Mouse (Mus musculus): Measurements from ENCODE around the gene Tmem106a. TPM values are rescaled to one million over a fixed set of nuclear protein-coding genes. Genes with fewer than 3 reads are reported as not detected.
"Not testable (repeated sequence)": the region's sequence is repeated elsewhere in the genome, so short reads cannot be mapped to it uniquely, and the experiment has no call there.

Gene Tmem106a
- total RNA-seq, 1 experiment, result 5.8 TPM

DNA sequence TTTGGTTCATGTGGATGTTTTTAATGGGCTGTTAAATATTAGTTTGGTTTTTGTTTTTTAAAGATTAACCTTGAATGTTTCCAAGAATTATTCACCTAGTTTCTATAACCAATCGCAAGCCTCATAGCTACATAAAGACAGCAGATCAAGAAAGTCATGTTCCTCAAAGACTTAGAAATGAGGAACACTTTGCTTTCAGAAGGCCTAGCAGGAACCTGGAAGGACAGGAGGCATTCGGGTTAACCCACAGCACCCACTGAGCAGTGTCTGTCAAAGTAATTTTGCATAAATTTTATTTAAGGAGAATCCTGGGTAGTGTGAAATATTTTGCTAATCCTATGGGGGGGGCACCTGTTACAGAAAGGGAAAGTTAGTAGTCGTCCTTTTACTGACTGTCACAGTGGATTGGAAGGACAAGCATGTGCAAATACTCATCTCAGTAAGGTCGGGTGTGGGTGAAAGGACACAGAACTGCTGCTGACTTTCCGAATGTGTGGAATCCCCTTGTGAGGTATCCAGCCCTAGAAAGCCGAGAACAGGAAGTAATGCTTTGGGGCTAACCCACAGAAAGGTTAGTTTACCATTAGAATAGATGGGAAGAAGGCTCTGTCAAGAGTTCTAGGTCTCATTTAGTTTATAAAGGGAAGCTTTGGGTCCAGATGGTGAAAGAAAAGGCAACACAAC is 819 bp upstream of the Tmem106a start:
- no peak for DNase-seq (ENCODE audit: low read depth, low spot score)
- Histone ChIP-seq H3K4me1 (ENCODE audit: control insufficient read depth in 2 of 2, insufficient read depth in 2 of 2, low read length in 2 of 2, poor library complexity in 1 of 2) (peaks cover 0 to 6% of the 10 kb centered on the region in 2 experiments; a peak in 2 of 4 replicates), H3K36me3 (ENCODE audit: control insufficient read depth, insufficient read depth, low read length, poor library complexity, severe bottlenecking) (peaks cover 19% of the 10 kb centered on the region), H3K9me3 (ENCODE audit: control insufficient read depth, insufficient read depth, low read depth, low read length) (no peaks in the 10 kb centered on the region), H3K4me3 (ENCODE audit: insufficient read depth in 1 of 2, low read depth in 1 of 2, low read length in 2 of 2, poor library complexity in 1 of 2, severe bottlenecking in 1 of 2) (peak overlapping the region in 1 of 2 experiments; percentile 36; a peak in 1 of 4 replicates), H3K9ac (ENCODE audit: insufficient read depth, low read depth, low read length, poor library complexity, severe bottlenecking) (no peak overlapping the region), H3K27ac (ENCODE audit: insufficient read depth, low read depth, low read length, poor library complexity, severe bottlenecking) (no peak overlapping the region; the same call in 1 of the 2 replicates)
- in situ Hi-C loops (cut with MboI; ENCODE audit: low sequenced_read_pairs in 2 of 2, unreplicated experiment in 2 of 2), result no loop called here
- TF ChIP-seq ZNF384 (IDR thresholded peaks at IDR 0.05; ENCODE audit: low read depth, low read length) (no peak), MAFK (IDR thresholded peaks at IDR 0.05; ENCODE audit: insufficient read depth, low read depth, low read length) (no peak), HCFC1 (IDR thresholded peaks at IDR 0.05; ENCODE audit: borderline replicate concordance, insufficient read depth, low read length) (no peak), ZC3H11A (IDR thresholded peaks at IDR 0.05; ENCODE audit: borderline replicate concordance, low read depth, low read length) (no peak)

GRCm38 (mm10) chr11:101583205-101583604 is 1.2 kb downstream of the Tmem106a start:
- no peak overlapping the region for H3K9ac ChIP-seq (ENCODE audit: insufficient read depth, low read depth, low read length, poor library complexity, severe bottlenecking)
- in situ Hi-C loops (cut with MboI; ENCODE audit: low sequenced_read_pairs in 2 of 2, unreplicated experiment in 2 of 2), result no loop called here
- no peak overlapping the region; the same call in 1 of the 2 replicates for H3K27ac ChIP-seq (ENCODE audit: insufficient read depth, low read depth, low read length, poor library complexity, severe bottlenecking)
- H3K9me3 ChIP-seq (ENCODE audit: control insufficient read depth, insufficient read depth, low read depth, low read length), result no peaks in the 10 kb centered on the region
- H3K4me3 ChIP-seq (ENCODE audit: insufficient read depth in 1 of 2, low read depth in 1 of 2, low read length in 2 of 2, poor library complexity in 1 of 2, severe bottlenecking in 1 of 2), result no peak overlapping the region
- H3K4me1 ChIP-seq (ENCODE audit: control insufficient read depth in 2 of 2, insufficient read depth in 2 of 2, low read length in 2 of 2, poor library complexity in 1 of 2), result peaks cover 0 to 6% of the 10 kb centered on the region in 2 experiments; a peak in 2 of 4 replicates
- TF ChIP-seq MAFK (IDR thresholded peaks at IDR 0.05; ENCODE audit: insufficient read depth, low read depth, low read length), result no peak
- TF ChIP-seq CHD2 (IDR thresholded peaks at IDR 0.05; ENCODE audit: low read depth, low read length), result no peak
- TF ChIP-seq HCFC1 (IDR thresholded peaks at IDR 0.05; ENCODE audit: borderline replicate concordance, insufficient read depth, low read length), result no peak
- no peak for TF ChIP-seq ZC3H11A (IDR thresholded peaks at IDR 0.05; ENCODE audit: borderline replicate concordance, low read depth, low read length)
- no peak for TF ChIP-seq ZNF384 (IDR thresholded peaks at IDR 0.05; ENCODE audit: low read depth, low read length)
- peaks cover 14% of the 10 kb centered on the region; the same call in 1 of the 2 replicates for H3K36me3 ChIP-seq (ENCODE audit: control insufficient read depth, insufficient read depth, low read length, poor library complexity, severe bottlenecking)
- no peak for DNase-seq (ENCODE audit: low read depth, low spot score)

GRCm38 (mm10) chr11:101585031-101585430 is 3.0 kb downstream of the Tmem106a start:
- Histone ChIP-seq H3K36me3 (ENCODE audit: control insufficient read depth, insufficient read depth, low read length, poor library complexity, severe bottlenecking) (peaks cover 11% of the 10 kb centered on the region; the same call in 1 of the 2 replicates), H3K4me1 (ENCODE audit: control insufficient read depth in 2 of 2, insufficient read depth in 2 of 2, low read length in 2 of 2, poor library complexity in 1 of 2) (peaks cover 3 to 12% of the 10 kb centered on the region in 2 experiments; a peak in 3 of 4 replicates)
- H3K9me3 ChIP-seq (ENCODE audit: control insufficient read depth, insufficient read depth, low read depth, low read length); in situ Hi-C loops (cut with MboI; ENCODE audit: low sequenced_read_pairs in 2 of 2, unreplicated experiment in 2 of 2); DNase-seq (ENCODE audit: low read depth, low spot score); H3K9ac ChIP-seq (ENCODE audit: insufficient read depth, low read depth, low read length, poor library complexity, severe bottlenecking); H3K4me3 ChIP-seq (ENCODE audit: insufficient read depth in 1 of 2, low read depth in 1 of 2, low read length in 2 of 2, poor library complexity in 1 of 2, severe bottlenecking in 1 of 2); H3K27ac ChIP-seq (ENCODE audit: insufficient read depth, low read depth, low read length, poor library complexity, severe bottlenecking): not testable (repeated sequence)

DNA sequence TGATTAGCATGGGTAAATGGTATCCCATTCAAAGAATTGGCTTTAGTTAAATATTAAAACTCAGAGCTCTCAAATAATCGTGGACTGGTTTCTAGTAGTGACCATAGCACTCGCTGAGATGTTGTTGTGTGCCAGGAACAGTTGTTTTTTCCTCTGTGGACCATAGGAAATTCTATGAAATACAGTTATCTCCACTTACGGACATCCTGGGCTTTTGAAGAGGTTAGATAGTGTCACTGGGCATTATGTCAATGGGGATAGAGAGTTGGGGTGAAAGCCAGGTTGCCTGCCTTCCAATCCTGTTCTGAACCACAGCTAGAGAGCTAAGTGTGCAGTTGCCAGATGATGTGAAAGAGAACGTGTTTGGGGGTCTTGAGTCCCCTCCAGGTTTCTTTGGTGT is 3.8 kb downstream of the Tmem106a start:
- Histone ChIP-seq H3K27ac (ENCODE audit: insufficient read depth, low read depth, low read length, poor library complexity, severe bottlenecking) (no peak overlapping the region), H3K36me3 (ENCODE audit: control insufficient read depth, insufficient read depth, low read length, poor library complexity, severe bottlenecking) (peaks cover 7% of the 10 kb centered on the region; the same call in 1 of the 2 replicates), H3K4me3 (ENCODE audit: insufficient read depth in 1 of 2, low read depth in 1 of 2, low read length in 2 of 2, poor library complexity in 1 of 2, severe bottlenecking in 1 of 2) (no peak overlapping the region), H3K4me1 (ENCODE audit: control insufficient read depth in 2 of 2, insufficient read depth in 2 of 2, low read length in 2 of 2, poor library complexity in 1 of 2) (peaks cover 7 to 14% of the 10 kb centered on the region in 2 experiments), H3K9ac (ENCODE audit: insufficient read depth, low read depth, low read length, poor library complexity, severe bottlenecking) (no peak overlapping the region), H3K9me3 (ENCODE audit: control insufficient read depth, insufficient read depth, low read depth, low read length) (no peaks in the 10 kb centered on the region)
- no peak for TF ChIP-seq CHD2 (IDR thresholded peaks at IDR 0.05; ENCODE audit: low read depth, low read length)
- TF ChIP-seq ZC3H11A (IDR thresholded peaks at IDR 0.05; ENCODE audit: borderline replicate concordance, low read depth, low read length), result no peak
- TF ChIP-seq HCFC1 (IDR thresholded peaks at IDR 0.05; ENCODE audit: borderline replicate concordance, insufficient read depth, low read length), result no peak
- no peak for TF ChIP-seq ZNF384 (IDR thresholded peaks at IDR 0.05; ENCODE audit: low read depth, low read length)
- TF ChIP-seq MAFK (IDR thresholded peaks at IDR 0.05; ENCODE audit: insufficient read depth, low read depth, low read length), result no peak
- in situ Hi-C loops (cut with MboI; ENCODE audit: low sequenced_read_pairs in 2 of 2, unreplicated experiment in 2 of 2), result no loop called here
- DNase-seq (ENCODE audit: low read depth, low spot score), result no peak

All from ES-E14 (cell line).